Mouse (Mus musculus) CH12.LX (cell line): ENCODE results near the gene Pld5. TPM values are rescaled to one million over a fixed set of nuclear protein-coding genes. Genes with fewer than 3 reads are reported as not detected.

Source experiments
- DNase-seq: peaks from one replicate; pipeline ENCODE4 v3.0.0-alpha.2; 2013; ENCODE audit errors: extremely low read depth
- H3K27ac ChIP-seq: 2 replicates; pipeline ENCODE4 v1.5.1; 2012; ENCODE audit warnings: low read depth, mild to moderate bottlenecking, control low read depth, moderate library complexity; ENCODE audit not compliant: insufficient read depth
- H3K27me3 ChIP-seq: replicated peaks from 2 replicates; pipeline ENCODE3; 2012; ENCODE audit warnings: inconsistent platforms
- H3K36me3 ChIP-seq, 2 experiments: replicated peaks in 1 of 2; 2 replicates each; pipeline versions ENCODE3 to v1.6.1; 2012; ENCODE audit warnings: inconsistent platforms in 1 of 2, low read length in 1 of 2, mild to moderate bottlenecking in 1 of 2, mixed read lengths in 1 of 2, moderate library complexity in 1 of 2; ENCODE audit not compliant: control insufficient read depth in 1 of 2, insufficient read depth in 1 of 2
- H3K4me1 ChIP-seq, 2 experiments: 2 replicates each; pipeline ENCODE4 v1.6.1; 2012; ENCODE audit warnings: inconsistent platforms in 1 of 2, moderate library complexity in 1 of 2; ENCODE audit not compliant: insufficient read depth in 2 of 2, control insufficient read depth in 1 of 2
- H3K4me2 ChIP-seq: 2 replicates; pipeline ENCODE4 v1.6.1; 2012; ENCODE audit warnings: low read depth, mild to moderate bottlenecking, control low read depth; ENCODE audit not compliant: poor library complexity, insufficient read depth, severe bottlenecking
- H3K4me3 ChIP-seq, 3 experiments: fragments of 150-350 bp in 1 of 3; sonication (generic) in 1 of 3; replicated peaks in 1 of 3; 2 replicates each; pipeline versions ENCODE3 to v1.5.1; 2011 to 2012; ENCODE audit warnings: low read depth in 2 of 3, low read length in 2 of 3, mild to moderate bottlenecking in 2 of 3, moderate library complexity in 2 of 3, control low read depth in 1 of 3, improper control_type of control experiment in 1 of 3, inconsistent platforms in 1 of 3, mixed read lengths in 1 of 3; ENCODE audit not compliant: poor library complexity in 1 of 3
- H3K79me2 ChIP-seq: replicated peaks from 2 replicates; pipeline ENCODE4 v1.6.1; 2012; ENCODE audit warnings: mild to moderate bottlenecking, moderate library complexity; ENCODE audit not compliant: control insufficient read depth, poor library complexity, insufficient read depth, severe bottlenecking; ENCODE audit errors: extremely low read depth
- H3K9ac ChIP-seq: 2 replicates; pipeline ENCODE4 v1.6.1; 2012; ENCODE audit warnings: low read depth, mild to moderate bottlenecking, control low read depth, moderate library complexity; ENCODE audit not compliant: insufficient read depth
- H3K9me3 ChIP-seq: replicated peaks from 2 replicates; pipeline ENCODE3; 2012; ENCODE audit warnings: low read length, inconsistent platforms, mixed read lengths
- CHD1 ChIP-seq: IDR thresholded peaks from 2 replicates; pipeline ENCODE4 v1.6.1; 2012; ENCODE audit warnings: low read depth, low read length, improper control_type of control experiment, inconsistent platforms
- E2F4 ChIP-seq: IDR thresholded peaks from 2 replicates; pipeline ENCODE4 v1.6.1; 2011; ENCODE audit warnings: low read depth, low read length, improper control_type of control experiment; ENCODE audit not compliant: insufficient replicate concordance
- GABPA ChIP-seq: IDR thresholded peaks from 2 replicates; pipeline ENCODE4 v1.6.1; 2012; ENCODE audit warnings: low read depth, low read length, improper control_type of control experiment, inconsistent platforms; ENCODE audit not compliant: insufficient replicate concordance
- JUN ChIP-seq: IDR thresholded peaks from 2 replicates; pipeline ENCODE4 v1.6.1; 2011; ENCODE audit warnings: low read depth, mild to moderate bottlenecking, low read length, improper control_type of control experiment, moderate library complexity; ENCODE audit not compliant: insufficient read depth
- MEF2A ChIP-seq: IDR thresholded peaks from 2 replicates; pipeline ENCODE4 v1.6.1; 2014; ENCODE audit warnings: low read depth, mild to moderate bottlenecking, inconsistent platforms, low read length, improper control_type of control experiment, borderline replicate concordance
- POLR2AphosphoS2 ChIP-seq: IDR thresholded peaks from 2 replicates; pipeline ENCODE4 v1.6.1; 2011; ENCODE audit warnings: low read depth, low read length, improper control_type of control experiment
- SIN3A ChIP-seq: IDR thresholded peaks from 2 replicates; pipeline ENCODE4 v1.6.1; 2012; ENCODE audit warnings: low read length, improper control_type of control experiment, inconsistent platforms
- TBP ChIP-seq: conservative IDR thresholded peaks from 2 replicates; pipeline ENCODE4 v1.6.1; 2011; ENCODE audit warnings: low read depth, low read length, improper control_type of control experiment
- UBTF ChIP-seq: IDR thresholded peaks from 2 replicates; pipeline ENCODE4 v1.6.1; 2012; ENCODE audit warnings: low read depth, mild to moderate bottlenecking, inconsistent platforms, low read length, improper control_type of control experiment, moderate library complexity
- ZC3H11A ChIP-seq: IDR thresholded peaks from 2 replicates; pipeline ENCODE4 v1.6.1; 2012; ENCODE audit warnings: low read depth, mild to moderate bottlenecking, inconsistent platforms, low read length, improper control_type of control experiment
- ZKSCAN1 ChIP-seq: IDR thresholded peaks from 2 replicates; pipeline ENCODE4 v1.6.1; 2012; ENCODE audit warnings: low read depth, inconsistent platforms, low read length, improper control_type of control experiment, borderline replicate concordance
- ZMIZ1 ChIP-seq: IDR thresholded peaks from 2 replicates; pipeline ENCODE4 v1.6.1; 2012; ENCODE audit warnings: low read depth, mild to moderate bottlenecking, inconsistent platforms, low read length, improper control_type of control experiment
- dilution Hi-C: fragments of 300-500 bp; cut with MboI; formaldehyde crosslinking; loops from 2 replicates; pipeline ENCODE4 v1.14.3; 2020; ENCODE audit warnings: low sequenced_read_pairs; ENCODE audit not compliant: extremely low pct_unique_long_range_greater_than_20kb, extremely low pct_ligation_motif_present
- in situ Hi-C: fragments of 300-500 bp; cut with MboI; formaldehyde crosslinking; loops from 3 replicates; pipeline ENCODE4 v1.14.3; 2019; ENCODE audit warnings: low sequenced_read_pairs, low pct_ligation_motif_present, low pct_unique_long_range_greater_than_20kb, mixed read lengths
- polyA plus RNA-seq: library from polyadenylated mRNA; unstranded; fragments of >175 nt; gene quantifications from 2 replicates; pipeline ENCODE4 v1.2.1, GENCODE M21; 2012; ENCODE audit warnings: low read depth; ENCODE audit not compliant: insufficient read length
- total RNA-seq, 2 experiments: library from RNA; depleted of rRNA; stranded (reverse); fragments of 300-350 nt in 1 of 2; fragments of >200 nt in 1 of 2; gene quantifications; 2 replicates each; pipeline ENCODE4 v1.2.3; 2012 to 2014

The Pld5 gene
- total and polyA plus RNA-seq, 3 experiments: not detected

GRCm38 (mm10) chr1:176208014-176208413 lies 67.1 kb downstream of the Pld5 start:
- no peak for DNase-seq
- H3K36me3 ChIP-seq: no peaks in the 10 kb centered on the region
- TF ChIP-seq CHD1 (no peak), ZKSCAN1 (no peak), UBTF (no peak), ZC3H11A (no peak), TBP (no peak), ZMIZ1 (no peak), SIN3A (no peak), GABPA (no peak), POLR2AphosphoS2 (no peak)
- TF ChIP-seq, all 38 proteins: peak for 0
- H3K4me3 ChIP-seq: no peak overlapping the region
- dilution Hi-C loops: no loop called here
- no peaks in the 10 kb centered on the region for H3K9me3 ChIP-seq
- no peaks in the 10 kb centered on the region for H3K79me2 ChIP-seq
- no peak overlapping the region for H3K9ac ChIP-seq
- no peaks in the 10 kb centered on the region for H3K4me1 ChIP-seq
- no peaks in the 10 kb centered on the region for H3K27me3 ChIP-seq
- H3K4me2 ChIP-seq: no peak overlapping the region
- in situ Hi-C loops: loop anchor here (25.0 kb wide), 1 partner anchor 654 kb away; no protein-coding TSS in a partner anchor
- no peak overlapping the region for H3K27ac ChIP-seq

DNA sequence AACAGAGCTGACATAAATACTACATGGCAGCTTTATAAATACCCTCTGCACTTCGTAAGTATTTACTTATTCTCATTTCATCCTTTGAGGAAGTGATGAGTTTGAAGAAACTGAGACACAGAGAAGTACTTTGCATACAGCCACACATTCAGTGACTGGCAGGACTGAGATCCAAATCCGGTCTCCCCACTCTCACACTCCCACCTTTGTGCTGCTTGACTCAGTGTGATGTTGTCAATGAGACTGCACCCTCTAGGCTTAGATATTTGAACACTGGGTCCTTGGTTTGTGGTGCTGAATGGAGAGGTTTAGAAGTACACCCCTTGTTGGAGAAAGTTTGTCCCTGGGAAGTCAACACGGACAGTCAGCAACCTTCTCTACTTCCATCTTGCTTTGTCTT lies 72.8 kb downstream of the Pld5 start:
- peak; percentile 12 for DNase-seq
- Histone ChIP-seq H3K9ac (no peak overlapping the region), H3K4me3 (no peak overlapping the region), H3K79me2 (no peaks in the 10 kb centered on the region), H3K4me1 (peaks cover 0 to 8% of the 10 kb centered on the region in 2 experiments; a peak in 1 of 4 replicates), H3K36me3 (no peaks in the 10 kb centered on the region), H3K27me3 (no peaks in the 10 kb centered on the region), H3K9me3 (no peaks in the 10 kb centered on the region), H3K4me2 (no peak overlapping the region), H3K27ac (no peak overlapping the region)
- dilution Hi-C loops: no loop called here
- TF ChIP-seq MEF2A (no peak), E2F4 (no peak)
- in situ Hi-C loops: loop anchor here (25.0 kb wide), 1 partner anchor 660 kb away; no protein-coding TSS in a partner anchor

DNA sequence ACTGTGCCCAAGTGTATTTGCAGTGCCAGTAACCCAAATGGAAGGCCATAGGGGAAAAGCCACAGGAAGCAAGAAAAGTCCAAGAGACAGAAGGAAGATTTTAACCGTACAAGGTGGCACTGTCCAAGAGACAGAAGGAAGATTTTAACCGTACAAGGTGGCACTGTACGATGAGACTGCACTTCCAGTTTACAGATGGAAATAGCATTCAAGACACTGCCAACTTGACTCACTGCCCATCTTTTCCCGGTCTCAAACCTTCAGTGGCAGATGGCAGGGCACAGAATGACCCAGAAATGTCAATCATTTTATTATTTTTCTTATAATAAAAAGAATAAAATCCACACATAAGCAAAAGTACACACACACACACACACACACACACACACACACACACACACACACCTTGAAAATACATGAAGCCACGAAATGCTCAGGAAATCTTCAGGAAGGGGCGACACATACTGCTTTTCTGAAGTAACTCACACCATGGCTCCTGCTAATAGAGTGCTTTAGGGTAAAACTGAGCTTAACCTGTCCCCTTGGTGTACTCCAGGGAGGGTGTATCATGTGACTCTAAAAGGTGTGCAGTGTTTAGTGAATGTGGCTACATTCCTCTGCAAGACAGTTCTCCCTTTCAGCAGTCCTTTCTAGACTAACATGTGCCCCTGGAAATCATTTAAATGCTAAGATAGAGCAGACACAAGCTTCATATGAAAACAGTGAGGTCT lies 77.9 kb downstream of the Pld5 start:
- DNase-seq: no peak
- TF ChIP-seq CHD1 (no peak), UBTF (no peak), TBP (no peak), ZMIZ1 (no peak), ZC3H11A (no peak), JUN (no peak)
- no peaks in the 10 kb centered on the region for H3K36me3 ChIP-seq
- in situ Hi-C loops (no loop called here), dilution Hi-C loops (no loop called here)
- H3K4me3 ChIP-seq: no peak overlapping the region
- H3K4me2 ChIP-seq: no peak overlapping the region
- H3K27ac ChIP-seq: no peak overlapping the region
- H3K4me1 ChIP-seq: peaks cover 0 to 2% of the 10 kb centered on the region in 2 experiments; a peak in 1 of 4 replicates
- H3K79me2 ChIP-seq: no peaks in the 10 kb centered on the region
- no peaks in the 10 kb centered on the region for H3K27me3 ChIP-seq
- no peak overlapping the region for H3K9ac ChIP-seq
- H3K9me3 ChIP-seq: no peaks in the 10 kb centered on the region
